Mouse (Mus musculus) forebrain, embryonic 11.5 days (tissue): ENCODE data around the gene Patz1. TPM values are rescaled to one million over a fixed set of nuclear protein-coding genes. Genes with fewer than 3 reads are reported as not detected.

Experiments used
- ATAC-seq: fragments of 200-750 bp; cut with Nextera tagmentation; replicated peaks from 2 replicates; pipeline ENCODE4 v1.8.0; 2017; ENCODE audit warnings: moderate TSS enrichment; ENCODE audit not compliant: low FRiP score
- DNase-seq: peaks from one replicate; pipeline ENCODE4 v3.0.0-alpha.2; 2017; ENCODE audit warnings: low spot score
- H3K27ac ChIP-seq: fragments of 300-500 bp; sonication (generic); 2 replicates; pipeline ENCODE4 v1.5.1; 2014; ENCODE audit warnings: low read depth, low read length
- H3K27me3 ChIP-seq: fragments of 300-500 bp; sonication (generic); 2 replicates; pipeline ENCODE4 v1.6.1; 2014; ENCODE audit warnings: mild to moderate bottlenecking, low read length, mixed read lengths; ENCODE audit not compliant: control insufficient read depth, insufficient read depth
- H3K36me3 ChIP-seq: fragments of 300-500 bp; sonication (generic); 2 replicates; pipeline ENCODE4 v1.6.1; 2014; ENCODE audit warnings: mild to moderate bottlenecking, low read length, moderate library complexity, mixed read lengths; ENCODE audit not compliant: control insufficient read depth, insufficient read depth
- H3K4me1 ChIP-seq: fragments of 300-500 bp; sonication (generic); replicated peaks from 2 replicates; pipeline ENCODE4 v1.6.1; 2014; ENCODE audit warnings: low read length, mixed read lengths; ENCODE audit not compliant: control insufficient read depth, insufficient read depth
- H3K4me2 ChIP-seq: fragments of 300-500 bp; sonication (generic); 2 replicates; pipeline ENCODE4 v1.6.1; 2014; ENCODE audit warnings: low read depth, mild to moderate bottlenecking, low read length, moderate library complexity, mixed read lengths; ENCODE audit not compliant: severe bottlenecking
- H3K4me3 ChIP-seq: fragments of 300-500 bp; sonication (generic); 2 replicates; pipeline ENCODE4 v1.5.1; 2014; ENCODE audit warnings: low read depth, low read length
- H3K9ac ChIP-seq: fragments of 300-500 bp; sonication (generic); 2 replicates; pipeline ENCODE4 v1.6.1; 2014; ENCODE audit warnings: low read length
- H3K9me3 ChIP-seq: fragments of 300-500 bp; sonication (generic); 2 replicates; pipeline ENCODE4 v1.6.1; 2016; ENCODE audit warnings: low read length, mixed read lengths; ENCODE audit not compliant: control insufficient read depth
- WGBS: fragments of 180-500 bp; shearing (Covaris S2); extraction: QIAGEN DNeasy Blood & Tissue Kit; methylation state at CpG from one replicate; pipeline ENCODE4 v1.1.7; 2014; 5-methylcytosine and 5-hydroxymethylcytosine counted together
- polyA plus RNA-seq: library from polyadenylated mRNA; unstranded; fragments of >200 nt; fragmentation: Nextera tagmentation; extraction: Ambion mirVana; gene quantifications from 2 replicates; pipeline ENCODE4 v1.2.1, GENCODE M21; 2014

Gene Patz1
- polyA plus RNA-seq, 1 experiment from 2014 or later: 130 TPM

DNA sequence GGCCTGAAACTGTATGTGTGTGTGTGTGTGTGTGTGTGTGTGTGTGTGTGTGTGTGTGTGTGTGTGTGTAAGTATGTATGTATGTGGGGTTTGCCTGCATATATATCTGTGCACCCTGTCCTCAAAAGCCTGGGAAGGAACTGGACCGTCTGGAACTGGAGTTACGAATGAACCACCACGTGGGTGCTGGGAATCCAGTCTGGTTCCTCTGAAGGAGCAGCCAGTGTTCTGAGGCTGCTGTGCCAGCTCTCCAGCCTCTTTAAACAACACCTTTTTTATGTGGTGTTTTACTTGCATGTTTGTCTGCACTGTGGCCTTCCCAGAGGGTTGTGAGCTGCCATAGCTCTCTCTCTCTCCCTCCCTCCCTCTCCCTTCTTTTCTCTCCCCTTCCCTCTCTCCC is 47.9 kb downstream of the Patz1 start:
- no peak for DNase-seq

DNA sequence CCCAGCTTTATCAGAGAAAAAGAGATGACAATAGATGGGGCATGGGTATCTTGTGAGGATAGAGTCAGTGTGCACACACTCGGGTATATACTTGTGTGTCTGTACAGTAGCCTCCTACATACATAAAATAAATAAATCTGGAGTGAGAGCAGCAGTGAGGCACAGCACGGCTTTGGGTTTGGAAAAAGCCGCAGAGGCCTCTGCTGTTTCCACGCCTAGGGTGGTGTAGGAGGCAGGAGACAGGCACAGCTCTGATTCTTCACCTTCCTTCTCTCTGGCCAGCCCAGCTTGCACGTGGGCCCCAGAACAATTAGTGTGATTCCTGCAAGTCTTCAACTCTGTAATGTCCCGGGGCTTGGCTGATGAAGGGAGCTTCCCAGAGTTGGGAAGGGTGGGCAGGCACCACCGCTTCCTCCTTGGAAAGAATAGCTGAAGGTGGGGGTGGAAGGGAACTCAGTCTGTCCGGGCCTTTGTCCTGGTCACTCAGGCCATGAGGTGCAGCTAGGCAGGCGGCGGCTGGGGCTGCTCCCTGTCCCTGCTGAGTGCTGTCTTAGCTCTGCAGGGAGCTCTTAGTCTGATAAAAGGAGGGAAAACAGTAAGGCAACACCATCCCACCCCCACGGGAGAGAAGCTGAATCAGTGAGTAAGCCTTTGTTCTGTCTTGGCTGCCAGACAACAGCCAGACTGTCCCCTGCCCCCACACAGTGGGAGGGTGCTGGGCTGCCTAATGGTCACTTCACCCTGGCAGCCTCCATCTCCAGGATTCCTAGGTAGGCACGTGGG is 48.7 kb downstream of the Patz1 start:
- no peak overlapping the region for H3K4me3 ChIP-seq
- peak overlapping the region; percentile 55 for H3K9ac ChIP-seq
- H3K4me1 ChIP-seq: peaks cover 11% of the 10 kb centered on the region
- H3K27me3 ChIP-seq: no peaks in the 10 kb centered on the region
- no peaks in the 10 kb centered on the region for H3K9me3 ChIP-seq
- ATAC-seq (peak; percentile 77), DNase-seq (peak; percentile 67)
- peak overlapping the region; percentile 62 for H3K27ac ChIP-seq
- no peaks in the 10 kb centered on the region for H3K36me3 ChIP-seq
- peak overlapping the region; percentile 31; the same call in 1 of the 2 replicates for H3K4me2 ChIP-seq
- 5% methylated on average over 12 of the region's 12 CpGs for whole genome bisulfite sequencing

More for the DNA sequence above, 47.9 kb downstream of the Patz1 start:
- Histone ChIP-seq H3K9me3 (no peaks in the 10 kb centered on the region), H3K9ac (no peak overlapping the region; the same call in 1 of the 2 replicates), H3K36me3 (no peaks in the 10 kb centered on the region), H3K27ac (no peak overlapping the region), H3K4me2 (no peak overlapping the region), H3K4me3 (no peak overlapping the region), H3K4me1 (peaks cover 15% of the 10 kb centered on the region), H3K27me3 (no peaks in the 10 kb centered on the region)
- 84% methylated on average over 3 of the region's 3 CpGs for WGBS
- ATAC-seq: no peak

- H3K9ac ChIP-seq: peak overlapping the region; percentile 55; the same call in 1 of the 2 replicates
- ATAC-seq (peak; percentile 39), DNase-seq (no peak)
- no peak overlapping the region for H3K4me3 ChIP-seq
- H3K4me2 ChIP-seq: no peak overlapping the region
- no peaks in the 10 kb centered on the region for H3K27me3 ChIP-seq
- H3K4me1 ChIP-seq: peaks cover 8% of the 10 kb centered on the region
- 0 out of 2 replicates have a peak overlapping the region, but pooled peaks have one; percentile 62 for H3K27ac ChIP-seq
- H3K9me3 ChIP-seq: no peaks in the 10 kb centered on the region
- no peaks in the 10 kb centered on the region for H3K36me3 ChIP-seq
- WGBS: 52% methylated on average over 5 of the region's 5 CpGs
These were observed 49.3 kb downstream of the Patz1 start for GRCm38 (mm10) chr11:3337961-3338360.

GRCm38 (mm10) chr11:3341476-3341875 is 52.8 kb downstream of the Patz1 start:
- Histone ChIP-seq H3K9ac (no peak overlapping the region), H3K27ac (no peak overlapping the region), H3K4me1 (peaks cover 8% of the 10 kb centered on the region), H3K9me3 (no peaks in the 10 kb centered on the region), H3K4me2 (no peak overlapping the region), H3K4me3 (no peak overlapping the region), H3K27me3 (no peaks in the 10 kb centered on the region), H3K36me3 (peaks cover 3% of the 10 kb centered on the region; the same call in 1 of the 2 replicates)
- no peak for ATAC-seq
- no peak for DNase-seq
- 82% methylated on average over 5 of the region's 5 CpGs for WGBS

DNA sequence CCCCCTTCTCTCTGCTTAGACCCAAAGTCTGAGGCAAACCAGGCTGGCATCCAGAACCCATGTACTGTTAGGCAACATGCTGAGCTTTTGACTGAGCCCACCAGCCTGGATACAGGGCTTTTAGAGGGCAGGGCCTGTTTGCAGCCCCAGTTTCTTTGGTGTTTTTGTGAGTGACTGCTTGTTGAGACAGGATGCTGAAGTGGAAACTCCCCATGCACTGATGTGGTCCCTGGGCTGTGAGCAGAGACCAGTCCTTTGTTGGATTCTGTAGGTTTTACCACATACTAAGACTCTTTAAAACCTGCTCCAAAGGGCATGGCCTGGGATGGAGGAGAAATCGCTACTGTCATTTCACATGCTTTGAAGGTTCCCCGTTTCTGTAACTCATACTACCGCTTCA is 56.2 kb downstream of the Patz1 start:
- H3K9ac ChIP-seq: no peak overlapping the region
- no peak for DNase-seq
- WGBS: 86% methylated on average over 3 of the region's 3 CpGs
- no peak overlapping the region for H3K4me3 ChIP-seq
- no peaks in the 10 kb centered on the region; the same call in 1 of the 2 replicates for H3K4me1 ChIP-seq
- H3K9me3 ChIP-seq: no peaks in the 10 kb centered on the region
- no peak for ATAC-seq
- H3K27me3 ChIP-seq: no peaks in the 10 kb centered on the region
- peaks cover 3% of the 10 kb centered on the region; the same call in 1 of the 2 replicates for H3K36me3 ChIP-seq
- no peak overlapping the region for H3K4me2 ChIP-seq
- H3K27ac ChIP-seq: no peak overlapping the region

DNA sequence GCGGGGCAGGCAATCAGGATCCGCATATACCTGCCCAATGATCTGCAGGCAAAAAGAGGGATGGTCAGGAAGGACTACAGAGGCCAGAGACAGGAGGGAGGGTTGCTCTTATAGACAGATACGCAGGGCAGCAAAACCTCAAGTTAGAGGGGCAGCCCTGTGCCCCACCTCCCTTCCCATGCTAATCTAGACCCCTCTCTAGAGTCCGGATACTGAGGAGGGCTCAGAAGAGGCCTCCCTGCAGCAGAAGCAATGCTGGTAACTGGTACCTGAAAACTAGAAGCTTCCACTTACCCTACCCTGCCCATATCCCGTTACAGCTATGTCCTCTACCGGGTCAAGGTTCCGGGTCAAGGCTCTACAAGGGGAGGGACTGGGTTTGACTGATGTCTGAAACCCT is 57.7 kb downstream of the Patz1 start:
- Histone ChIP-seq H3K9me3 (no peaks in the 10 kb centered on the region), H3K4me3 (no peak overlapping the region), H3K27ac (no peak overlapping the region), H3K4me1 (no peaks in the 10 kb centered on the region; the same call in 1 of the 2 replicates), H3K27me3 (no peaks in the 10 kb centered on the region), H3K36me3 (peaks cover 6% of the 10 kb centered on the region; the same call in 1 of the 2 replicates), H3K4me2 (no peak overlapping the region), H3K9ac (no peak overlapping the region)
- no peak for DNase-seq
- no peak for ATAC-seq
- WGBS: 91% methylated on average over 7 of the region's 7 CpGs

- DNase-seq (peak; percentile 91), ATAC-seq (peak; percentile 78)
- H3K4me3 ChIP-seq: no peak overlapping the region
- H3K27ac ChIP-seq: no peak overlapping the region
- no peaks in the 10 kb centered on the region; the same call in 1 of the 2 replicates for H3K4me1 ChIP-seq
- no peak overlapping the region for H3K4me2 ChIP-seq
- H3K27me3 ChIP-seq: no peaks in the 10 kb centered on the region
- peaks cover 6% of the 10 kb centered on the region; the same call in 1 of the 2 replicates for H3K36me3 ChIP-seq
- H3K9ac ChIP-seq: no peak overlapping the region
- WGBS: 61% methylated on average over 12 of the region's 12 CpGs
- no peaks in the 10 kb centered on the region for H3K9me3 ChIP-seq
These were observed 58.6 kb downstream of the Patz1 start for GRCm38 (mm10) chr11:3347091-3347834.

DNA sequence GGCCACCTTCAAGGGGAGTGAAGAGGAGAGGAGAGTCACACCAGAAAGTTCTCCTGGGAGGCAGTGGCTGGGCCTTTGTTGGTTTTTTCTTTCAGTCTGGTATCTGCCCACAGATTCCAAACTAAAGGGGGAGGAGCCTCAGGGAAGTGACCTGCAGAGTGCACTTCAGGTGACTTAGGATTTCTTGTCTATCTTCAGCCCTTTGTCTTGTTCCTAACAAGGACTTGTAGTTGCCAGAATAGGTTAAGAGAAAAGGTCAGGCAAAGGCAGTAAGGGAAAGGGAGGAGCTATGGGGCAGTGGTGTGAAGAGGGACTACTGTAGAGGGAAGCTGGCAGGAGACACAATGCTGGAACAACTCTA is 59.1 kb downstream of the Patz1 start:
- Histone ChIP-seq H3K4me1 (no peaks in the 10 kb centered on the region; the same call in 1 of the 2 replicates), H3K4me3 (no peak overlapping the region), H3K9ac (no peak overlapping the region), H3K27me3 (no peaks in the 10 kb centered on the region), H3K36me3 (peaks cover 6% of the 10 kb centered on the region; the same call in 1 of the 2 replicates), H3K27ac (no peak overlapping the region), H3K9me3 (no peaks in the 10 kb centered on the region), H3K4me2 (no peak overlapping the region)
- DNase-seq (no peak), ATAC-seq (no peak)
